Mouse (Mus musculus) common myeloid progenitor, adult 5-6 weeks (primary cell): Measurements from ENCODE around the gene Arhgap45. TPM values are rescaled to one million over a fixed set of nuclear protein-coding genes. Genes with fewer than 3 reads are reported as not detected.

ENCODE experiments used
- ATAC-seq: replicated peaks from 2 replicates; pipeline ENCODE4 v1.8.0; 2016; ENCODE audit warnings: low read depth, mild to moderate bottlenecking, moderate TSS enrichment, inconsistent platforms; ENCODE audit not compliant: poor library complexity, severe bottlenecking
- total RNA-seq: library from RNA; stranded (forward); fragments of 200-1000, 187-1606 nt; gene quantifications from 2 replicates; pipeline ENCODE4 v1.2.3, GENCODE M21; 2017

Gene Arhgap45
- total RNA-seq, 1 experiment from 2014 or later = 106 TPM

- ATAC-seq = peak; percentile 86
Measured at GRCm38 (mm10) chr10:80074813-80075601, 58.6 kb downstream of the Arhgap45 start.

- no peak for ATAC-seq
Measured at GRCm38 (mm10) chr10:80075924-80076323, 59.5 kb downstream of the Arhgap45 start.

- no peak for ATAC-seq
Measured at GRCm38 (mm10) chr10:80076386-80076785, 59.9 kb downstream of the Arhgap45 start.

GRCm38 (mm10) chr10:80077312-80077711, 60.9 kb downstream of the Arhgap45 start:
- no peak for ATAC-seq

- no peak for ATAC-seq
Measured at GRCm38 (mm10) chr10:80078366-80078765, 61.9 kb downstream of the Arhgap45 start.

GRCm38 (mm10) chr10:80080396-80081070, 64.1 kb downstream of the Arhgap45 start:
- ATAC-seq = peak; percentile 48; the same call in 1 of the 2 replicates

Other genes starting within 250 kb of the Arhgap45 start
- gene Rnf126, start 249.7 kb upstream of the Arhgap45 start, total RNA-seq = 12.9 and 21.0 TPM in 2 replicates
- 0.19 and 0.50 TPM in 2 replicates for gene Fstl3, start 239.4 kb upstream of the Arhgap45 start, total RNA-seq
- 9.4 and 16.3 TPM in 2 replicates for gene Prss57, start 225.7 kb upstream of the Arhgap45 start, total RNA-seq
- 21.8 and 24.8 TPM in 2 replicates for gene Palm, start 223.1 kb upstream of the Arhgap45 start, total RNA-seq
- gene Misp, start 195.7 kb upstream of the Arhgap45 start, total RNA-seq = not detected in 2 replicates
- gene Ptbp1, start 162.2 kb upstream of the Arhgap45 start, total RNA-seq = 210 and 221 TPM in 2 replicates
- gene Prtn3, start 142.2 kb upstream of the Arhgap45 start, total RNA-seq = 131 and 159 TPM in 2 replicates
- 40.8 and 46.6 TPM in 2 replicates for gene Plppr3, start 142.0 kb upstream of the Arhgap45 start, total RNA-seq
- gene Elane, start 130.4 kb upstream of the Arhgap45 start, total RNA-seq = 61.2 and 92.1 TPM in 2 replicates
- not detected in 2 replicates for gene Cfd, start 125.8 kb upstream of the Arhgap45 start, total RNA-seq
- 17.3 and 19.3 TPM in 2 replicates for gene Med16, start 107.7 kb upstream of the Arhgap45 start, total RNA-seq
- 7.0 and 11.2 TPM in 2 replicates for gene Gm26602, start 105.8 kb upstream of the Arhgap45 start, total RNA-seq
- gene Kiss1r, start 99.7 kb upstream of the Arhgap45 start, total RNA-seq = 0.73 TPM in 1 of 2 replicates, not detected in the other
- 38.4 and 50.7 TPM in 2 replicates for gene R3hdm4, start 95.4 kb upstream of the Arhgap45 start, total RNA-seq
- gene Arid3a, start 89.6 kb upstream of the Arhgap45 start, total RNA-seq = 11.5 and 16.0 TPM in 2 replicates
- 26.5 and 27.2 TPM in 2 replicates for gene Wdr18, start 56.5 kb upstream of the Arhgap45 start, total RNA-seq
- not detected in 2 replicates for gene Grin3b, start 45.9 kb upstream of the Arhgap45 start, total RNA-seq
- 44.8 and 56.7 TPM in 2 replicates for gene Tmem259, start 32.3 kb upstream of the Arhgap45 start, total RNA-seq
- 62.2 and 72.9 TPM in 2 replicates for gene Cnn2, start 28.1 kb upstream of the Arhgap45 start, total RNA-seq
- gene Abca7, start 20.2 kb upstream of the Arhgap45 start, total RNA-seq = 10.7 and 15.5 TPM in 2 replicates
- 145 and 146 TPM in 2 replicates for gene Polr2e, start 23.1 kb downstream of the Arhgap45 start, total RNA-seq
- 451 and 481 TPM in 2 replicates for gene Gpx4, start 30.5 kb downstream of the Arhgap45 start, total RNA-seq
- 16.2 and 22.3 TPM in 2 replicates for gene Sbno2, start 88.9 kb downstream of the Arhgap45 start, total RNA-seq
- gene Stk11, start 99.2 kb downstream of the Arhgap45 start, total RNA-seq = 102 and 139 TPM in 2 replicates
- gene Atp5d, start 122.0 kb downstream of the Arhgap45 start, total RNA-seq = 52.3 and 60.0 TPM in 2 replicates
- 0.41 and 0.73 TPM in 2 replicates for gene Cbarp, start 124.2 kb downstream of the Arhgap45 start, total RNA-seq
- gene Midn, start 131.6 kb downstream of the Arhgap45 start, total RNA-seq = 15.8 and 18.4 TPM in 2 replicates
- 60.0 and 65.6 TPM in 2 replicates for gene Cirbp, start 149.3 kb downstream of the Arhgap45 start, total RNA-seq
- gene 1600002K03Rik, start 156.3 kb downstream of the Arhgap45 start, total RNA-seq = 7.8 and 15.6 TPM in 2 replicates
- not detected in 2 replicates for gene Efna2, start 162.8 kb downstream of the Arhgap45 start, total RNA-seq
- gene Mum1, start 209.8 kb downstream of the Arhgap45 start, total RNA-seq = 38.9 and 41.9 TPM in 2 replicates
- 101 and 121 TPM in 2 replicates for gene Ndufs7, start 232.5 kb downstream of the Arhgap45 start, total RNA-seq
- 2.9 and 3.3 TPM in 2 replicates for gene Gamt, start 244.4 kb downstream of the Arhgap45 start, total RNA-seq
- 188 and 242 TPM in 2 replicates for gene Dazap1, start 244.8 kb downstream of the Arhgap45 start, total RNA-seq